Comparison of ENCODE assay signal across 11 mouse cellular contexts in the genomic region with DNA sequence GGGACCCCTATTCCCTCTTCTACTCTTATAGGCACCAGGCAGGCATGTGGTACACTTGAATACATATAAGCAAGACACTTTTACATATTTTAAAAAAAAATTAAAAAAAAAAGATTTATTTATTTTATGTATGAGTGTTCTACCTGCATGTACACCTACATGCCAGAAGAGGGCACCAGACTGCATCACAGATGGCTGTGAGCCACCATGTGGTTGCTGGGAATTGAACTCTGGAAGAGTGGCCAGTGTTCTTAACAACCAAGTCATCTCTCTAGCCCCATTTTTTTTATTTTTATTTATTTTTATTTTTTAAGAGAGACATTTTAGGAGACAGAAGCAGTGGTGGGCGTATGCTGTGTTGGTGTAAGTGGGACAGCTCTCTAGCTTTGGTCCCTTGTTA. TPM values are rescaled to one million over a fixed set of nuclear protein-coding genes. Genes with fewer than 3 reads are reported as not detected.
DNase-seq lines count a peak whose midpoint lies in the region; ATAC-seq and TF ChIP-seq lines count a peak whose summit lies in the region.
"Had no signal": no experiment of that assay in that cellular context is flagged by ENCODE, and none has a peak within 500 bp of the region (broad histone marks: within the 10 kb centered on the region; RNA-seq: fewer than 3 reads in every experiment).

No protein-coding gene starts in this region.

- no peak overlapping the region for H3K4me2 ChIP-seq in heart, embryonic 12.5 days
- H3K4me2 ChIP-seq: liver, embryonic 13.5 days; stomach, embryonic 15.5 days had no signal

- ATAC-seq in heart, embryonic 12.5 days (ENCODE audit: insufficient number of reproducible peaks, low FRiP score): no peak

- WGBS in heart, embryonic 12.5 days: 70% methylated on average over 1 of the region's 1 CpGs

- DNase-seq in heart, adult 11 months: peak; percentile 81
- DNase-seq in 3134 (ENCODE audit: extremely low read depth, insufficient read length, low spot score): peak; percentile 45
- DNase-seq in ES-E14 (ENCODE audit: low read depth, low spot score): no peak
- peak; percentile 18 to 46 for DNase-seq in heart, postnatal 14 days
- peak; percentile 59 for DNase-seq in thymus, postnatal 0 days (ENCODE audit: low spot score)
- no peak for DNase-seq in gastrocnemius, adult 18-20 months (ENCODE audit: low spot score)
- DNase-seq in left cerebral cortex, adult 8-10 months (ENCODE audit: low spot score in 2 of 2): no peak
- DNase-seq: liver, embryonic 13.5 days had no signal

- H3K4me3 ChIP-seq in heart, embryonic 12.5 days: no peak overlapping the region
- H3K4me3 ChIP-seq in ES-E14 (ENCODE audit: insufficient read depth in 1 of 2, low read depth in 1 of 2, low read length in 2 of 2, poor library complexity in 1 of 2, severe bottlenecking in 1 of 2): no peak overlapping the region
- H3K4me3 ChIP-seq: liver, embryonic 13.5 days; stomach, embryonic 15.5 days had no signal

- H3K4me1 ChIP-seq in heart, embryonic 12.5 days (replicated peaks): peaks cover 9% of the 10 kb centered on the region
- H3K4me1 ChIP-seq in ES-E14 (ENCODE audit: control insufficient read depth in 2 of 2, insufficient read depth in 2 of 2, low read length in 2 of 2, poor library complexity in 1 of 2): peaks cover 0 to 3% of the 10 kb centered on the region in 2 experiments; a peak in 1 of 4 replicates

- intact Hi-C loops in heart, postnatal 14 days (cut with DNase I): loop anchor here (1.0 to 5.0 kb wide), 3 partner anchors 70 to 156 kb away; no protein-coding TSS in a partner anchor

- peaks cover 82% of the 10 kb centered on the region for H3K36me3 ChIP-seq in heart, embryonic 12.5 days
- H3K36me3 ChIP-seq in ES-E14 (ENCODE audit: control insufficient read depth, insufficient read depth, low read length, poor library complexity, severe bottlenecking): peaks cover 53% of the 10 kb centered on the region

- H3K9me3 ChIP-seq in heart, embryonic 12.5 days (replicated peaks): no peaks in the 10 kb centered on the region
- H3K9me3 ChIP-seq in ES-E14 (ENCODE audit: control insufficient read depth, insufficient read depth, low read depth, low read length): no peaks in the 10 kb centered on the region
- H3K9me3 ChIP-seq: liver, embryonic 13.5 days; stomach, embryonic 15.5 days had no signal

- no peak overlapping the region for H3K9ac ChIP-seq in heart, embryonic 12.5 days
- H3K9ac ChIP-seq in ES-E14 (ENCODE audit: insufficient read depth, low read depth, low read length, poor library complexity, severe bottlenecking): no peak overlapping the region
- H3K9ac ChIP-seq: liver, embryonic 13.5 days; stomach, embryonic 15.5 days had no signal

- no peak overlapping the region for H3K27ac ChIP-seq in heart, embryonic 12.5 days (ENCODE audit: poor library complexity, severe bottlenecking)
- no peak overlapping the region for H3K27ac ChIP-seq in ES-E14 (ENCODE audit: insufficient read depth, low read depth, low read length, poor library complexity, severe bottlenecking)
- H3K27ac ChIP-seq: liver, embryonic 13.5 days; stomach, embryonic 15.5 days had no signal

- in situ Hi-C loops in ES-E14 (cut with MboI; ENCODE audit: low sequenced_read_pairs in 2 of 2, unreplicated experiment in 2 of 2): no loop called here

- no peaks in the 10 kb centered on the region for H3K27me3 ChIP-seq in heart, embryonic 12.5 days (replicated peaks)
- H3K27me3 ChIP-seq: liver, embryonic 13.5 days; stomach, embryonic 15.5 days had no signal

TF ChIP-seq in ES-E14, 5 proteins besides CTCF, POLR2A, EP300 and RAD21:
- TF ChIP-seq HCFC1 (IDR thresholded peaks at IDR 0.05; ENCODE audit: borderline replicate concordance, insufficient read depth, low read length) (no peak), ZC3H11A (IDR thresholded peaks at IDR 0.05; ENCODE audit: borderline replicate concordance, low read depth, low read length) (peak; percentile 46; the same call in 1 of the 2 replicates)

RNA-seq across cellular contexts. Expression of a gene that starts 5.9 kb away (rescaled TPM):
- polyA plus RNA-seq in heart, embryonic 12.5 days (2016; fragmentation: Nextera tagmentation; extraction: Ambion mirVana): 32.3 and 36.8 TPM in 2 replicates
- total RNA-seq in ES-E14 (2012; rRNA removed): 60.3 and 81.2 TPM in 2 replicates
- total RNA-seq in heart, postnatal 14 days (2021): 1 to 10 TPM; 3.8 to 7.2 TPM
- polyA plus RNA-seq in thymus, postnatal 0 days (2015; fragmentation: Nextera tagmentation; extraction: Ambion mirVana): 5.8 and 6.1 TPM in 2 replicates
- under 1 TPM; 0.21 to 0.39 TPM for total RNA-seq in gastrocnemius, adult 18-20 months (2021)
- 1 to 10 TPM in 1 of 4 experiments, under 1 TPM in 3; 0.28 to 1.2 (median 0.61) TPM for total RNA-seq in left cerebral cortex, adult 8-10 months (2022)

RNA-seq across cellular contexts. Expression of a gene that starts 9.6 kb away (rescaled TPM):
- not detected in 2 replicates for polyA plus RNA-seq in heart, embryonic 12.5 days (2016; fragmentation: Nextera tagmentation; extraction: Ambion mirVana)
- not detected in 2 replicates for total RNA-seq in ES-E14 (2012; rRNA removed)
- total RNA-seq in heart, postnatal 14 days (2021): not detected
- polyA plus RNA-seq in thymus, postnatal 0 days (2015; fragmentation: Nextera tagmentation; extraction: Ambion mirVana): 0.69 and 0.76 TPM in 2 replicates
- total RNA-seq in gastrocnemius, adult 18-20 months (2021): not detected
- total RNA-seq in left cerebral cortex, adult 8-10 months (2022): not detected
- total RNA-seq: common myeloid progenitor, adult 5-6 weeks had no signal
- polyA plus RNA-seq: liver, embryonic 13.5 days; stomach, embryonic 15.5 days had no signal

RNA-seq across cellular contexts. Expression of a gene that starts 29.4 kb away (rescaled TPM):
- 137 and 139 TPM in 2 replicates for polyA plus RNA-seq in heart, embryonic 12.5 days (2016; fragmentation: Nextera tagmentation; extraction: Ambion mirVana)
- total RNA-seq in ES-E14 (2012; rRNA removed): 117 and 144 TPM in 2 replicates
- 10 to 100 TPM; 61.0 to 61.1 TPM for total RNA-seq in heart, postnatal 14 days (2021)
- 145 and 155 TPM in 2 replicates for polyA plus RNA-seq in thymus, postnatal 0 days (2015; fragmentation: Nextera tagmentation; extraction: Ambion mirVana)
- 10 to 100 TPM; 49.1 to 52.6 TPM for total RNA-seq in gastrocnemius, adult 18-20 months (2021)
- total RNA-seq in left cerebral cortex, adult 8-10 months (2022): 10 to 100 TPM; 75.8 to 85.5 (median 78.9) TPM

RNA-seq across cellular contexts. Expression of a gene that starts 44.8 kb away (rescaled TPM):
- 19.2 and 19.7 TPM in 2 replicates for polyA plus RNA-seq in heart, embryonic 12.5 days (2016; fragmentation: Nextera tagmentation; extraction: Ambion mirVana)
- total RNA-seq in ES-E14 (2012; rRNA removed): 33.5 and 37.9 TPM in 2 replicates
- 1 to 10 TPM; 6.6 to 9.0 TPM for total RNA-seq in heart, postnatal 14 days (2021)
- polyA plus RNA-seq in thymus, postnatal 0 days (2015; fragmentation: Nextera tagmentation; extraction: Ambion mirVana): 34.6 and 37.4 TPM in 2 replicates
- total RNA-seq in gastrocnemius, adult 18-20 months (2021): 10 to 100 TPM; 20.3 to 20.4 TPM
- total RNA-seq in left cerebral cortex, adult 8-10 months (2022): 10 to 100 TPM; 16.7 to 19.5 (median 18.1) TPM

RNA-seq across cellular contexts. Expression of a gene that starts 54.5 kb away (rescaled TPM):
- polyA plus RNA-seq in heart, embryonic 12.5 days (2016; fragmentation: Nextera tagmentation; extraction: Ambion mirVana): 53.5 and 56.6 TPM in 2 replicates
- total RNA-seq in ES-E14 (2012; rRNA removed): 8.8 and 10.4 TPM in 2 replicates
- 100 to 1,000 TPM; 128 to 130 TPM for total RNA-seq in heart, postnatal 14 days (2021)
- 32.0 and 32.2 TPM in 2 replicates for polyA plus RNA-seq in thymus, postnatal 0 days (2015; fragmentation: Nextera tagmentation; extraction: Ambion mirVana)
- 100 to 1,000 TPM; 174 to 196 TPM for total RNA-seq in gastrocnemius, adult 18-20 months (2021)
- 100 to 1,000 TPM; 190 to 208 (median 194) TPM for total RNA-seq in left cerebral cortex, adult 8-10 months (2022)

Comparison
In these comparisons a context has a peak if more than half of its experiments do, and no peak if none do; other contexts are left out.
1. DNase-seq: peak in heart, adult 11 months (single experiment), 3134 (single experiment), heart, postnatal 14 days (2 of 2) and thymus, postnatal 0 days (single experiment); none in ES-E14 (single experiment), gastrocnemius, adult 18-20 months (single experiment) and left cerebral cortex, adult 8-10 months (0 of 2).